Mouse (Mus musculus) kidney, postnatal 25 days (tissue): ENCODE measurements around the gene Acbd6.

Experiments used
- DNase-seq, 2 experiments: peaks; one replicate each; pipeline ENCODE4 v3.0.0; 2021; ENCODE audit warnings: mixed read lengths in 2 of 2

Gene Acbd6

DNA sequence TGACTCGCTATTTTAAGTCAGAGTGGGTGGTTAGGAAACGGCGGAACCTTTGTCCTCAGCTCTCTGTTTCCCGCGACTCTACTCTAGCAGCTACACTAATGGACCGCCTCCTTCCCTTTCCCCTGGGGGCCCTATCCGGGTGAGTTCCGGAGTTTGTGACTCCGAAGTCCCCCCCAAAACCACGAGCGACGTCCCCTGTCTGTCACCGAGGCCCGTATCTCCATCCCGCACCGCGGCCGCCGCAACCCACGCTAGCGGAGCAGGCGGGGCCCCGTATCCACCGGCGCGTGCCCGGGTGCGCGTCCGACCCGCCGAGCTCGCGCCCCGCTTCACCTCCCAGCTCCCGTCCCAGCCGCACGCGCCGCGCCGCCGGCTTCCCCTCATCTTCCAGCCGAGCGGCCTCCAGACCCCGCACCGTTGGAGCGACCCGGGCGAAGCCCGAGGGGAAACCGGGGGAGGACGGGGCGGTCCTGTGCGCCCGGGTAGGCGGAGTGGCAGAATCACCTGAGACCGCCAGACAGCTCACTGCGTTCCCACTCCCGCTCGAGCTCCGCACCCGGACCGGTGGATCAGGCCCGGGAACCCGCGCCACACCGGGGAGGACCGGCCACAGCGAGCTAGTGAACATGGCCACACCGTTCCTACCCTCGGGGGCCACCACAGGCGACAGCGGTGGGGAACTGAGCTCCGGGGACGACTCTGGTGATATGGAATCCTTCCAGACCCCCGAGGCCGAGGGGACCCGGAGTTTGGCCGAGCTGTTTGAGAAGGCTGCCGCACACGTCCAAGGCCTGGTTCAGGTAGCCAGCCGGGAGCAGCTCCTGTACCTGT lies at the start of gene Acbd6:
Gene Acbd6 (plus strand): TSS at position 109 of the 831 bp plus-strand sequence.
- DNase-seq = peak; percentile 80 to 87

DNA sequence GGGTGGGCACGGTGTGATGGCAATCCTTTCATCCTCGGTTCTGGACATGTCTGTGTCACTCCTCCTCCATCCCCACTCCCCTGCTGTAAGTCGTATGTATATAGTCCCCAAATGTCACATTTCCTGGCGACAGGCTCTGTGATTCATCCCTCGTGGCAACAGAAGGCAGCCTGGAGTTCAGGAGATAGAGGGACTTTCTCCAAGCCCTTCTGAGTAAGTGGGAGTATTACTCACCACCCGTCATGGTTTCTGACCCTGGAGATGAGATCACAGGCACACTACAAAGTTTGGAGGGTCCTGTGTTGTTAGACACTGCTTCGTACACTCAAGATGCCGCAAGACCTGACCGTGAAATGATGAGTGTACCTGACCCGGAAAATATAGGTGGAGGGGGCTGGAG lies 47.7 kb upstream of the Acbd6 start:
- no peak for DNase-seq

DNA sequence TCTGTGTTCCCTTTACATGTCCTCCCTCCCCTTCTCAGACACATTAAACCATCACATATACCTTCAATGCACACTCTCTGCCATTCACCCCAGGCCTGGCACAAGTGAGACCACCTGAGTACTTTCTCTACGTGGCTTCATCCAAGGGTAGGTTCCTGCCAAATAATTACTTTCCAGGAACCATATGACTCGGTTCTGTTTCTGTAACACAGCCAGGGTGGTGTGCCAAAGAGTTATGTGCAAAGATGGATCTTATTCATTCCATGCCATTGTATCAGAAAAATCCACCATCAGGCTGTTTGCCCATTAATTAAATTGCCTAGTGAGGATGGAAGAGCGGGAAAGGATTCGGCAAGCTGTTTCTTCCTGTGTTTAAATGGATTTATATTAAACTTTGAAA lies 42.1 kb upstream of the Acbd6 start:
- DNase-seq = no peak

DNA sequence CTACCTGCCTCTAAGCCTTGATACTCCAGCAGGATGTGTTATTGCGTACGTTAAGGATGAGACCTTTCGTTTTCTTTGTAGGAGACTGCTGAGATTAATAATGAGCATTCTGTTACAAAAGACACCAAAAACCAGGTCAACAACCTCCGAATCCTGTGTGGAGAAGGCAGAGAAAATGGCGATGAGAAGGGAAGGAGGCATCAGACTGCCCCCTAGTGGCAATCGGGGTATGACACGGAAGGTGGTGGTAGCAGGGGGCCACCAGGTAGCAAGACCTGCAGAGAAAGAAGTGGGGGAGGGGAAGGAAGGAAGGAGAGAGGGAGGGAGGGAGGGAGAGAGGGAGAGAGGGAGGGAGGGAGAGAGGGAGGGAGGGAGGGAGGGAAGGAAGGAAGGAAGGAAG lies 41.3 kb upstream of the Acbd6 start:
- peak; percentile 74 to 85 for DNase-seq

DNA sequence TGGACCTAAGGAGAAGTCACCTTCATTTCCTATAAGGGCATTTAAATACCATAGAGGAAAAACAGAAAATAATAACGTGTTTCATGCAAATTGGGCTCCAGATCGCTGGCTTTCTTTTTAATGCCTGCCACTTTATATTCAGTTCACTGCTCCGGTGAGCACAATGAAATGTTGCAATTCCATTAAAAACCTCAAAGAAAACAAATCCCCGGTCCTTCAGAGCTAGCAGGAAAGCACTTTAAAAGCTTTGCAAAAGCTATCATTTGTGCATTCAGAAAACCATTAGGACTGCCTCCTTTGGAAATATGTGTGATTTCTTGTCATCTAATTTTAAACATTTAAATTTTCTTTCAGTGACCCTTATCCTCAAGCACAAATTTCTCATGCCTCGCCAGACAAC lies 40.9 kb upstream of the Acbd6 start:
- no peak for DNase-seq

DNA sequence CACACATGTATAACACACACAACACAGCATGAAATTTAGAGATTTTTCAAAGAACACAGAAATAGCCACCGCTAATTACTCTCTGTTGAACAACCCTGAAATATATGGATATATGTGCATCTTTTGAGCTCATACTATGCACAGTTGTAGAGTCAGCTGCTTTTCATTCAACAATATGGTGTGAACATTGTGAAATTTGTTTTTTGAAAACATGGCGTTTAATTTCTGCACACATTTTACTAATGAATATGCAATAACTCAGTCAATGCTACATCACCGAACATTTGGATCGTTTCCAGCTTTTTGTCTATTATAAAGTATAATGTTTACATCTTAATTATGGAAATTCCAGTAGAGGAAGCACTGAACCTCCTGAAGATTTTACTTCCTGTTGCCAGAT lies 37.6 kb upstream of the Acbd6 start:
- no peak for DNase-seq

DNA sequence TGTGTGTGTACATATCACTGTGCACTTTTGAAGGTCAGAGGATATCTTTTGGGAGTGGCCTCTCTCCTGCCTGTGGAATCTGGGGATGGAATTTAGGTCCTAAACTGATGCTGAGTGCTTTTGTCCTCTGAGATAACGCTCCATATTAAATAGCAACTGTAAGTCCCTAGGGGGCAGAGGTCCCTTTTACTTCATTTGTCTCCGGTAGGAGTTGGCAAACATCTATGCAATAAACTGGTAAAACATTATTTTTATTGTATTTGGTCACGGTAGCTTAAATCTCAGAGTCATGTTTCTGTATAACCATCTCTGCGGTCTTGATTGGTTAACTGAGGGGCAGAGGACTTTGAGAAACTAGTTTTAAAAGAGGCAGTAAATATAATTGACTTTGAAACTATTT lies 35.4 kb upstream of the Acbd6 start:
- DNase-seq = no peak

DNA sequence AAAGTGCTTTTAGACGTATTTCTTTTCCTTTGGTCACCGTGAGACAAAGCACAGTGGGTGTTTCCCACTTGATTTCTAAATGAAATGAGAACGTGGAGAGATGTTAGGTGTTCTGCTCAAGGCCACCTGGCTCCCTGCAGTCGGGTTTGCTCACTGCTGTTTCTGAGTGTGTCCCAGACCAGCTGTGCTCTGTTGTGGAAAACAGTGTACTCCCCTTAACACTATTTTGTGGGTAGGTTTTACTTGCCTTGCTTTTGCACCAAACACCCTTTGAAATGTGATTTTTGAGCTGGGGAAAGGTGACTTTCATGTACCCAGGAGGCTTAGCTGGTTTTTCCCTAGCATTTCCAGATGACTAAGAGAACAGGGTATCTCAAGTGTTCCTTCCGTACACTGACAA lies 31.7 kb upstream of the Acbd6 start:
- DNase-seq = no peak

DNA sequence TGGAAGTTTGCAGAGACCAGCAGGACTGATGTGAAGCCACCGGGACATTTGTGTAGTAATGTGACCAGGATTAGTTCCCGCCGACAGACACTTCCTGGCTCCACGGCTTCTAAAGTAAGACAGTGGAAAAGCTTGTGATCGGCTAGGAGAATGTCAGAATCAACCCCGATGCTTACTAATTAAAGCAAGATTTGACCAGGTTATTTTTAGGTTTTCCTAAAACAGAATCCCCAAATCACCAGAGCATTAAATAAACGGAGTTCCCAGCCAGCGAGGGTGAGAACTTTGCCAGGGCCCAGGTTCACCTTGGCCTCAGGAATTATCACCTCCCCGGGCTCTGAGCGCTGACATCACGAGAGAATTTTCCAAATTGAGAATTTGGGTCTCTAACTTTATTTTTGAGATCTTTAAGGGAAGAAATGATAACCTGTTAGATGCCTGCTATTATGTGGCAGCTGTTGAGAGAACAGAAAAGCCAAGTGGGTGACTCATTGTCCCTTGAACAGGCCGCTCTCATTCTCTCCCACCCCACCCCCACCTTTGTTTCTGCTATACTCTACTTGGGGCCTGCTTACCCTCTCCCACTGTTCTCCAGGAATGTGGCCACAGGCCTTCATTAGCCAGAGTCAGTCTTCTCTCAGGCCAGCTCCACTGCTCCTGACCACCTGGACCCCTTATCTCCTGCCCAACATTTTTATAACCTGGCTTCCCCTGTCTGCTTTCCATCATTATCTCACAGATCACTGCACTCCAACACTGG lies 30.7 kb upstream of the Acbd6 start:
- no peak for DNase-seq

DNA sequence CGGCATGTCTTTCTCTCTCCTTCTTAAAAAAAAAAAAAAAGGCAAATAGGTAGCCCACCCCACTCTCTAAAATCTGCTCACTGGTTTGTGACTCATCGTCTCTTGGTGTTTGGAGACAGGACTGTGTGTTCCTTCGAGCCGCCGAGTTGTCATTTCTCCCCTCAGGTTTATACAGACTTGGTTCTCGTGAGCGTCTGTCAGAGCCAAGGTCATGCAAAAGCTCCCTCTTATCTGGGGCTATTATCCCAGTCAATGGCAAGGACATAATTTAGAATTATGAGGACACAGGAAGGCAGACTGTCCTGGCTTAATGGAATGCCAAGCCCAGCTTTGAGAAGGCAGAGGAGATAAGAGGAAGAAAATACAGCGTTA lies 30.1 kb upstream of the Acbd6 start:
- DNase-seq = no peak

DNA sequence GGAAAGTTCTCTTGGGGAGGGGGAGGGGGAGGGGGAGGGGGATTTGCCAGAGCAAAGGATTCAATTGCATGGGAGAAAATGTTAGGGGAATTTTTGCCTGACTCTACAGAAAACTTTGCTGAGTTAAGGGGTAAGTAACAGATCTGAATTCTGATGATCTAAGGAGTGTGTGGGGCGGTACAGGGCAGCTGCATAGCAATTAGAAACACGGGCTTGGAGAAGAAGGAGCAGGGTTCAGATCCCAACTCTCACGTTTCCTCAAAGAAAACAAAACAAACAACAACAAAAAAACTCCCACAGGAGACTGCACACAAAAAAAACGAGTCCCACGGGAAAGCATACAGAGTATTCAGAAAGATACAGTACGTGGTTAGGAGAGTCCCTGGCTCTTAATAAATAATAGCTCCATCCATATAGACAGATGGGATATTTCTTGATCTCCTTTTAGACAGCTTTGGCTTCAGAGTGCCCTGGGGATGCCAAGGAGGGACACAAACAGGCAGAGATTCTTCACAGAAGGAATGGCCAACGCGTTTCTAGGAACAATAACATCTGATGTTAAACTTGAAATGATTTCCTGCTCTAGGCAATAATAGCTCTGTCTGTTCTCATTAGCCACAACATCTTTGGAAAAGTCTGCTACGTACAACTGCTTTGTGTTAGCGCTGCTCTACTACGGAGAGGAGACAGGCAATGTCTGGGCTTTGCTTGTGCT lies 29.4 kb upstream of the Acbd6 start:
- DNase-seq = no peak

DNA sequence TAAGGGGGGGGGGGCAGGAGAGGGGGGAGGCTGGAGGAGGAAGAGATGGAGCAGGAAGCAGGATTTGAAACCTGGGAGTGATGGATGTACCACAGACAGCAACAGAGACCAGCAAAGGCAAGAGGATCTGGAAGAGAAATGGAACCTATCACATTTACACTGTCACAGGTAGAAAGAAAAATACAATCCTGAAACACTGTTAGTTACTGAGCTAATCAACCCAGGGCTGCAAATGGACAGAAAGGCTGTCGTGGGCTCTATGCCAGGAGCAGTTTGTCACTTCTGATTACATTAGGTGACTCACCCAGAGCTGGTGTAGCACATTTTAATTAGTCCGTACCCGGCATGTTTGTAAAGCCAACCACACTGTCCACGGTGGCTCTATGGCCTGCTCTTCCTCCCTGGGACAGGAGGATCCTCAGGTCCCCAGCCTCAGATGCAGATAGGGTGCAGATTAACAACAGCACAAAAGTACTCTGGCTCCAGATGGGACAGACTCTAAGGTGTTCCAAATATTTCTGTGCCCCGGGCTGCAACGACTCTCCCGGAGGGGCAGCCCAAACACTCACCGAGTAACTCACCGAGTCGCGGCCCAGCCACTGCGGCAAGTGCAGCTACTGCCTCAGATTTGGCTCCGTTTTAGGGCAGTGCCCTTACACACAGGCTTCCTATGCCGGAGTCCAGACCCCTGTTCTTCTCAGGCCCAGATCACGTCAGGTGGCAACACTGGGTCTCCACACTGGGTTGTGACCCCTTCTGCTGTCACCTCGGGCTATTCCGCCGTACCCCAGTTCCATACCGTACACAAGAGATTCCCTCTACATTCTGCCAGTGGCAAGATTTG lies 28.6 kb upstream of the Acbd6 start:
- no peak for DNase-seq

DNA sequence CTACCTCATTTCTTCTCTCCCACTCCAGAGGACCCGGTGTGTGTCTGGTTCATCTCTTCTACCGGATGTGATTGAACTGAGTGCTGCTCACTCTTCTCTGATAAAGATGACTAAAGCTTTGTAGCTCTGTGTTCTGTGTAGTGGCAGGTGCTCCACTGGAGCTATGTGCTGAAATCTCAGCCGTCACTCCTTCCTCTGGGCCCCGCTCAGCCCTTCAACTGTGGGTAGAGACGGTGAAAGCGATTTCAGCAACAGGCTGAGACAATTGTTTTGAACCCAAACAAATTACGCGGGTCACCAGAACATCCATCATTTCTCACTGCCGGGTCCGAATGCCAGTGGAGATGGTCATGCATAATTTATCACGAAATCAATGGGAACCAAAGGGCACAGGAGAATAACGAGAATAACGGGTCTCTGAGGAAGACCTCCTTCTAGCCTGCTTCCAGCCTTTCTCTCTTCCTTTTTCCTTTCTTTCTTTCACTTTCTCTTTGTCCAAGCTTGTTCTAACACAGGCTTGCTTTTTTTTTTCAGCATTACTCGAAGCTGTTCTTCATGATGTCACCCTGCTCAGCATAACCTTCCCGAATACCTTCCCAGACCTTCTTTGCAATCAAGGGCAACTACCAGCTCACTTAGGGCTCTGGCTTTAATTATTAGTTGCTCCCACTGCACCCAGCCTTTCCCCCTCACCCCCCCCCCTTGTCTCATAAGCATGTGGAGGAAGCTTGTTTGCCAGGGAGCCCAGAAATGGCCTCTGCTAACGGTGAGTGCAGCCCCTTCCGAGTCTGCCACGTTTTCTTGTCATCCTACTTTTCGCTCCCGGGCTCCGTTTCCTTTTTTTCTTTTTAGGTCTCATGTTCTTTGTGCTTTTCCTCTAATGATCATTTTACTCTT lies 27.1 kb upstream of the Acbd6 start:
- DNase-seq = no peak

DNA sequence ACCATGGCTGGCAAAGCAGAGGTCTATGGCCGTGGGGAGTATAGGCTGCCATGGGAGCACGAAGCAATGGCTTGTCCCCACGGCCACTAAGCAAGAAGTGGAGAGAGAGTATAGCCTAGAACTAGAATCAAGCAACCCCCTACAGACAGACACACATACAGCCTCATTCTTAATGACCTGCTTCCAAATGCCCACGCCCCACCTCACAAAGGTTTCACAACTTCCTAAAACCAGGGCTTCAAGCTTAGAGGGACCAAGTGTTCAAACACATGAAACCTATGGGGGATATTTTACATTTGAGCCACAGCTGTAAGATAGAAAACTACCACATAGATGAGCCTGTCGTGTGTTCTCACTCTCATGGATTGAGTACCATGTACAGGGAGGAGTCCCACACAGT lies 25.5 kb upstream of the Acbd6 start:
- DNase-seq = no peak

DNA sequence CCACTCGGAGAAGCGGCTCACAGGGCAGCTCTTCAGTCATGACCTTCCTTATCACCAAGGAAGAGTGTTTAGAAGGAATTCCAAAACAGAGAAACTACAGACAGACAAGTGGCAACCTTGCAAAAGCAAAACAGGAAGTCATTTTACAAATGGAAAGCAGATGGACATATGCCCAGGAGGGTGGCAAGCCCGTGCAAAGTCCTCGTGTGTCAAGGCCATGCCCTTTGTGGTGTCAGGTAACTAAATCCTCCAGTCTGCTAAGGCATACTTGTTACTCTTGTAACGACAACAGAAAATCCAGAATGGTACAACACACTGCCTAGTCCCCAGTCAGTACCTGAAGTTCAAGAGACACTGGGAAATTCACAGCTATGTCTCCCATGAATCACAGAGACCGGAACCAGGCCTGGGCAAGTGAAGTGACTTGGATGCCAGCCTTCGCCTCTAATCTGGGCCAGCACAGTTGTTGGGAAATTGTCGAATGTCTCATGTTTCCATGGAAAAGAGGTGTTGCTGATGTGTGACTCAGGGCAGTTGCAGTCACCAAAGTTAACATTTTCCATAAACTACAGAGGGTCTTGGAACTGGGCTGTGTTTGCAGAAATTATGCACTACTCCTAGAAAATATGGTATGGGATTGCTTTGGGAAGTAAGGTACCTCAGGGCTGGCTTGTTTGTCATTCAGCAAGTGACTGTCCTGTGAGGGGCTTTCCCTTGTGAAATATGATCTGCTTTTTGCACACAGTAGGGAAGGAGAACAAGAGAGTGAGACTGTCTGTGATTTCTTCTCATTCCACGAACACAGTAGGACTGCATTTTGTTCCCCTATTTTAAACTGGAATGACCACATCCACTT lies 24.9 kb upstream of the Acbd6 start:
- DNase-seq = no peak

DNA sequence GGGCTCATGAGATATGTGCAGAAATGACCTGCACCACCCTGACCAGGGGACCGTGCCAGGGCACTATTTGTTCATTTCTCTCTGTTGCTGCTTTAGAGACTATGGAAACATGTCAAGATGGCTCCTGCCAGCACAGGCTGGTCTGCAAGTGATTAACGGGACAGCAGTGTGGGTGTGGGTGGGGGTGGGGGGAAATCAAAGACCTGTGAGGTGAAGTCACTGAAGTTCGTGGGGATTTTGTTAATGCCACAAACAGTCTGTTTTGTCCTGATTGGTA lies 24.3 kb upstream of the Acbd6 start:
- DNase-seq = no peak

DNA sequence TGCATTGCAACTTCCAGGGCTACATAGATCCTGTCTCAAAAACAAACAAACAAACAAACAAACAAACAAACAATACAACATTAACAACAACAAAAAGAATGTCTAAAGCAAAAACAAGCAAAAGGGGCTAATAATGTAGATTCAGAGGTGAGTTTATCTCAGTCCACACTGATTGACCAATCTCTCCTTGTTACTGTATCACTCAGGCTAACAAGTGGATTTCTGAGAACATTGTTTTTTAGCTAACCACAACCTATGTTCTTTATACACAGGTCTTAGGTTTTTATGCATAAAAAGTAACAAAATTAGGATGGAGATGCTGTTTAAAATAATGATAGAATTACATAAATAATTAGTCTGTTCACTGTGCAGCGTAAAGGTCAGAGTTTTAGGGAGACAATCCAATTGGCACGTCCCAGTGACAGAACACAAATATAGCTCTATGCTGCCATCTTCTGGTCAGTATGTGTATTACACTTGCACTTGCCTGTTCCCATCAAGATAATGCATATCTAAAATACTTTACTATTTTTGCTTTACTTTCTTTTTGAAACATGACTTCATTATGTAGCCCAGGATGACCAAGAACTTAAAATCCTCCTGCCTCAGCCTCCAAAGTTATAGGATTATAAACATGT lies 20.8 kb upstream of the Acbd6 start:
- peak in 1 of 2 experiments; percentile 77 for DNase-seq

DNA sequence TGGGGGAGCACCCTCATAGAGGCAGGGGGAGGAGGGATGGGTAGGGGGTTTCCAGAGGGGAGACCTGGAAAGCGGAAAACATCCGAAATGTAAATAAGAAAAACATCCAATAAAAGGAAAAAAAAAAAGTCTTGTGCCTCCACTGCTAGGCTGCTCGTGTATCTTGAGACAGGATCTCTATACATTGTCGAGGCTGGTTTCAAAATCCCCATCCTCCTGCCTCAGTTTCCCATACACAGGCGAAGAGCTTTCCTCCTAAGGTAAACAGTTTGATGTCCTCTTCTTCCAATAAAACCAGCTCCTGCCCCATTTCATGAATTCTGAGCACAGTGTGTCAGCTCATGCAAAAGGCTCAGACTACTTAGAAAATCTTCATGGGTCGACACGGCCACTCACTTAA lies 19.9 kb upstream of the Acbd6 start:
- no peak for DNase-seq

DNA sequence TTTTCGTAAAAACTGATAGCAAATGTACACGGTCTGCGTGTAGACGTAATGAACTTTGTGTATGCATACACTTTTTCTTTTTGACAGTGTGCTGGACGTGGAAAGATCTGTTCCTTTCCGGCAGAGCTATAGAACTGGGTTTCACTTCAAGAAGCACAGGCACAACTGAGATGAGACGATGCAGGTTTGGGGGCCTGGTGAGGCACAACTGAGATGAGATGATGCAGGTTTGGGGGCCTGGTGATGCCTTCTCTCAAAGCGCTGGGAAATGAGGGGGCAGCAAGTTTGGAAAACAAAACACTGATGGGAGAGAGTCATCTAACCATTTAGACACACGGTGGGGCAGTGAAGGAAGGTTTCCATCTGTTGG lies 293 bp upstream of the Acbd6 start:
- no peak for DNase-seq

DNA sequence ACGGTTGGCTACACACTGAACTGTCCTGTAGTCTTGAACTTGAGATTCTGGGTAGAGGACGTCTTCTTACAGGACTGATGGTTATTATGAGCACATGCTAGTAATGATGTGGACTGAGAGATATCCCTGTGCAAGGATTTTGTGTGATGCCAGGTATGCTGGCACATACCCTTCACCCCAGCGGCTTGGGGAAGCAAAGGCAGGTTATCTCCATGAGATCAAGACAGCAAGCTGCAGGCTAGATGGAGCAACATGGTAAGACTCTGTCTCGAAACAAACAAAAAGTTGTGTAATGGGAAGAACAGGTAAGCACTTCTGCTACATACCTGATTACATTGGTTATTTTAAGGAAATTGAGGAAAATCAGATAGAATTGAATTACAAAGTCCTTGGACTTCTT lies 2.1 kb downstream of the Acbd6 start:
- no peak for DNase-seq

DNA sequence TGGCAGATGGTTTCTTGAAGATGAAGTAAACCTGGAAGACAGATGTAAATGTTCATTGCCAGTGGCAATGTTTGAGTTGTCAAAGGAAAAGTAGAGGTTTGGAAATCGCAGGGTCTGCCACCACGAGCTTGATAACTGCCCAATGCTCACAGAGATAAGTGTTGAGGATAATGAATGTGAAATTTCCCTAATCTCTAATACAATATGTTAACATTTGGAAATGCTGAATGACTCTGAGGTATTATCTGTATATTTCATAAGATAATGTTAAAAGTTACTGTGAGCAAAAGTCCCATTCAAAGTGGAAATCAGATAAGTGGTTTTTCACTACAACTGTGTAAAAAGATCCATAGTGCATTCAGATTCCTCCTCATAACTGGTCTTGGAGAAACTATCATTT lies 2.8 kb downstream of the Acbd6 start:
- DNase-seq = no peak
